ENCODE assay signal across 10 mouse cellular contexts in genomic region chr9:116146235-116146634, GRCm38 (mm10). TPM values are rescaled to one million over a fixed set of nuclear protein-coding genes. Genes with fewer than 3 reads are reported as not detected.
DNase-seq lines count a peak whose midpoint lies in the region; ATAC-seq and TF ChIP-seq lines count a peak whose summit lies in the region.
"Had no signal": no experiment of that assay in that cellular context is flagged by ENCODE, and none has a peak within 500 bp of the region (broad histone marks: within the 10 kb centered on the region; RNA-seq: fewer than 3 reads in every experiment).

No protein-coding gene starts in this region.

- H3K27me3 ChIP-seq in thymus, adult 2 months (ENCODE audit: control insufficient read depth, insufficient read depth, low read length): no peaks in the 10 kb centered on the region
- no peaks in the 10 kb centered on the region for H3K27me3 ChIP-seq in liver, embryonic 11.5 days (replicated peaks; ENCODE audit: control insufficient read depth, insufficient read depth, low read length)
- H3K27me3 ChIP-seq in stomach, postnatal 0 days (ENCODE audit: control insufficient read depth, insufficient read depth, low read length): no peaks in the 10 kb centered on the region
- H3K27me3 ChIP-seq in forebrain, postnatal 0 days (ENCODE audit: insufficient read depth, low read length): no peaks in the 10 kb centered on the region
- H3K27me3 ChIP-seq: embryonic facial prominence, embryonic 12.5 days had no signal

- H3K4me1 ChIP-seq in thymus, adult 2 months (replicated peaks; ENCODE audit: control insufficient read depth, insufficient read depth, low read length): peaks cover 17% of the 10 kb centered on the region
- H3K4me1 ChIP-seq in liver, embryonic 11.5 days (replicated peaks; ENCODE audit: control insufficient read depth, insufficient read depth, low read length): peaks cover 21% of the 10 kb centered on the region
- peaks cover 7% of the 10 kb centered on the region for H3K4me1 ChIP-seq in stomach, postnatal 0 days (replicated peaks; ENCODE audit: control insufficient read depth, insufficient read depth)
- no peaks in the 10 kb centered on the region for H3K4me1 ChIP-seq in forebrain, postnatal 0 days (ENCODE audit: insufficient read depth)

- TF ChIP-seq CTCF in thymus, adult 2 months (IDR thresholded peaks at IDR 0.05; ENCODE audit: borderline replicate concordance, control insufficient read depth, extremely low read depth, insufficient read depth, low read length, poor library complexity): no peak
- TF ChIP-seq CTCF in stomach, postnatal 0 days (IDR thresholded peaks at IDR 0.05; ENCODE audit: low read depth): no peak
- TF ChIP-seq CTCF in forebrain, postnatal 0 days (IDR thresholded peaks at IDR 0.05; ENCODE audit: low read depth): no peak

- DNase-seq in thymus, adult 2 months: no peak
- DNase-seq in thymus, postnatal 14 days: no peak
- DNase-seq in heart, postnatal 4 days: peak; percentile 53
- no peak for DNase-seq in liver, embryonic 11.5 days (ENCODE audit: low spot score)
- no peak for DNase-seq in stomach, postnatal 0 days (ENCODE audit: low spot score)
- DNase-seq in forebrain, postnatal 0 days: no peak
- DNase-seq in adrenal gland, postnatal 10 days: no peak
- no peak for DNase-seq in layer of hippocampus, adult 11-12 months (ENCODE audit: low spot score)

- 79% methylated on average over 9 of the region's 9 CpGs for WGBS in thymus, adult 2 months
- 34% methylated on average over 9 of the region's 9 CpGs for WGBS in liver, embryonic 11.5 days
- WGBS in stomach, postnatal 0 days: 52% methylated on average over 9 of the region's 9 CpGs
- WGBS in forebrain, postnatal 0 days: 55% methylated on average over 9 of the region's 9 CpGs

- H3K36me3 ChIP-seq in thymus, adult 2 months (ENCODE audit: control insufficient read depth, insufficient read depth, low read length): no peaks in the 10 kb centered on the region
- H3K36me3 ChIP-seq in liver, embryonic 11.5 days (ENCODE audit: control insufficient read depth, insufficient read depth, low read length): no peaks in the 10 kb centered on the region
- peaks cover 2% of the 10 kb centered on the region; the same call in 1 of the 2 replicates for H3K36me3 ChIP-seq in stomach, postnatal 0 days (ENCODE audit: control insufficient read depth, insufficient read depth, low read length)
- H3K36me3 ChIP-seq in forebrain, postnatal 0 days (ENCODE audit: insufficient read depth): no peaks in the 10 kb centered on the region
- H3K36me3 ChIP-seq: embryonic facial prominence, embryonic 12.5 days; G1E had no signal

- ATAC-seq in liver, embryonic 11.5 days (replicated peaks; ENCODE audit: low FRiP score): 0 out of 2 replicates have a peak, but pooled peaks have one; percentile 16
- no peak for ATAC-seq in stomach, postnatal 0 days (ENCODE audit: low FRiP score, low TSS enrichment)
- no peak for ATAC-seq in forebrain, postnatal 0 days

- no peak for TF ChIP-seq EP300 in stomach, postnatal 0 days (optimal IDR thresholded peaks at IDR 0.05)

- peak overlapping the region; percentile 28; the same call in 1 of the 2 replicates for H3K4me2 ChIP-seq in liver, embryonic 11.5 days
- H3K4me2 ChIP-seq in stomach, postnatal 0 days (replicated peaks; ENCODE audit: low read depth): no peak overlapping the region
- H3K4me2 ChIP-seq in forebrain, postnatal 0 days (ENCODE audit: low read depth): no peak overlapping the region
- H3K4me2 ChIP-seq: embryonic facial prominence, embryonic 12.5 days had no signal

- no peak for TF ChIP-seq POLR2A in thymus, adult 2 months (IDR thresholded peaks at IDR 0.05; ENCODE audit: control insufficient read depth, extremely low read depth, insufficient read depth, low read length, poor library complexity)

- H3K27ac ChIP-seq in thymus, adult 2 months (ENCODE audit: control insufficient read depth, insufficient read depth, low read length): peak overlapping the region; percentile 4; the same call in 1 of the 2 replicates
- peak overlapping the region; percentile 64 for H3K27ac ChIP-seq in liver, embryonic 11.5 days (ENCODE audit: low read depth, low read length)
- H3K27ac ChIP-seq in stomach, postnatal 0 days (replicated peaks): peak overlapping the region; percentile 49
- H3K27ac ChIP-seq in forebrain, postnatal 0 days (ENCODE audit: low read depth, low read length): no peak overlapping the region
- H3K27ac ChIP-seq: embryonic facial prominence, embryonic 12.5 days had no signal

- no peaks in the 10 kb centered on the region for H3K9me3 ChIP-seq in liver, embryonic 11.5 days (ENCODE audit: control insufficient read depth, low read length)
- H3K9me3 ChIP-seq in stomach, postnatal 0 days (ENCODE audit: control insufficient read depth, low read length): no peaks in the 10 kb centered on the region
- H3K9me3 ChIP-seq in forebrain, postnatal 0 days (ENCODE audit: low read length): no peaks in the 10 kb centered on the region
- H3K9me3 ChIP-seq: embryonic facial prominence, embryonic 12.5 days had no signal

- H3K4me3 ChIP-seq in thymus, adult 2 months (ENCODE audit: control insufficient read depth, insufficient read depth, low read length): no peak overlapping the region
- no peak overlapping the region for H3K4me3 ChIP-seq in liver, embryonic 11.5 days (ENCODE audit: low read depth, low read length)
- H3K4me3 ChIP-seq in stomach, postnatal 0 days (ENCODE audit: low read depth, low read length): no peak overlapping the region
- H3K4me3 ChIP-seq in forebrain, postnatal 0 days (ENCODE audit: low read depth, low read length): no peak overlapping the region
- H3K4me3 ChIP-seq: embryonic facial prominence, embryonic 12.5 days had no signal

- no peak overlapping the region for H3K9ac ChIP-seq in liver, embryonic 11.5 days (ENCODE audit: low read depth, low read length)
- 0 out of 2 replicates have a peak overlapping the region, but pooled peaks have one; percentile 3 for H3K9ac ChIP-seq in stomach, postnatal 0 days (ENCODE audit: low read length)
- no peak overlapping the region for H3K9ac ChIP-seq in forebrain, postnatal 0 days
- H3K9ac ChIP-seq: embryonic facial prominence, embryonic 12.5 days had no signal

RNA-seq across cellular contexts. Expression of gene Tgfbr2, which starts 28.9 kb away (rescaled TPM):
- 57.2 and 60.1 TPM in 2 replicates for polyA plus RNA-seq in thymus, adult 2 months (2012; rRNA removed)
- 10 to 100 TPM; 59.7 to 59.9 TPM for total RNA-seq in heart, postnatal 4 days (2021)
- polyA plus RNA-seq in liver, embryonic 11.5 days (2014; fragmentation: Nextera tagmentation; extraction: Ambion mirVana): 9.5 and 10.5 TPM in 2 replicates
- polyA plus RNA-seq in stomach, postnatal 0 days (2015; fragmentation: Nextera tagmentation; extraction: Ambion mirVana): 16.8 and 18.5 TPM in 2 replicates
- total RNA-seq in forebrain, postnatal 0 days (2014; rRNA removed): 13.9 and 20.8 TPM in 2 replicates
- 6.3 and 6.5 TPM in 2 replicates for polyA plus RNA-seq in forebrain, postnatal 0 days (2015; fragmentation: Nextera tagmentation; extraction: Ambion mirVana)
- 10 to 100 TPM; 65.0 to 70.8 TPM for total RNA-seq in adrenal gland, postnatal 10 days (2021)
- polyA plus RNA-seq: G1E had no signal
